Mouse (Mus musculus) limb, embryonic 10.5 days (tissue): Measurements from ENCODE around the gene Fam184a. TPM values are rescaled to one million over a fixed set of nuclear protein-coding genes. Genes with fewer than 3 reads are reported as not detected.

Source experiments
- DNase-seq: peaks from one replicate; pipeline ENCODE4 v3.0.0-alpha.2; 2017; ENCODE audit warnings: low spot score
- H3K27ac ChIP-seq: fragments of 300-500 bp; sonication (generic); 2 replicates; pipeline ENCODE4 v1.5.1; 2016; ENCODE audit warnings: mild to moderate bottlenecking
- H3K27me3 ChIP-seq: fragments of 300-500 bp; sonication (generic); 2 replicates; pipeline ENCODE4 v1.6.1; 2016; ENCODE audit warnings: low read depth, mild to moderate bottlenecking; ENCODE audit not compliant: poor library complexity, severe bottlenecking
- H3K36me3 ChIP-seq: fragments of 300-500 bp; sonication (generic); 2 replicates; pipeline ENCODE4 v1.6.1; 2016; ENCODE audit warnings: mild to moderate bottlenecking, moderate library complexity
- H3K4me1 ChIP-seq: fragments of 300-500 bp; sonication (generic); 2 replicates; pipeline ENCODE4 v1.6.1; 2016
- H3K4me3 ChIP-seq: fragments of 300-500 bp; sonication (generic); 2 replicates; pipeline ENCODE4 v1.5.1; 2016; ENCODE audit warnings: mild to moderate bottlenecking, moderate library complexity
- H3K9me3 ChIP-seq: fragments of 300-500 bp; sonication (generic); replicated peaks from 2 replicates; pipeline ENCODE4 v1.6.1; 2016; ENCODE audit warnings: mild to moderate bottlenecking
- WGBS: fragments of 180-500 bp; shearing (Covaris S2); methylation state at CpG from one replicate; pipeline ENCODE4 v1.1.7; 2016; 5-methylcytosine and 5-hydroxymethylcytosine counted together
- polyA plus RNA-seq: library from polyadenylated mRNA; unstranded; fragments of >200 nt; fragmentation: Nextera tagmentation; extraction: Ambion mirVana; gene quantifications from 2 replicates; pipeline ENCODE4 v1.2.1, GENCODE M21; 2016

Fam184a gene
- polyA plus RNA-seq, 1 experiment from 2014 or later = 2.9 TPM

- peaks cover 84% of the 10 kb centered on the region for H3K36me3 ChIP-seq
- H3K27me3 ChIP-seq = no peaks in the 10 kb centered on the region
- no peaks in the 10 kb centered on the region for H3K9me3 ChIP-seq
- DNase-seq = no peak
- no peak overlapping the region for H3K27ac ChIP-seq
- H3K4me1 ChIP-seq = no peaks in the 10 kb centered on the region
- H3K4me3 ChIP-seq = no peak overlapping the region
- 83% methylated on average over 1 of the region's 1 CpGs for WGBS
These were observed 137.0 kb downstream of the Fam184a start for GRCm38 (mm10) chr10:53613955-53614354.

DNA sequence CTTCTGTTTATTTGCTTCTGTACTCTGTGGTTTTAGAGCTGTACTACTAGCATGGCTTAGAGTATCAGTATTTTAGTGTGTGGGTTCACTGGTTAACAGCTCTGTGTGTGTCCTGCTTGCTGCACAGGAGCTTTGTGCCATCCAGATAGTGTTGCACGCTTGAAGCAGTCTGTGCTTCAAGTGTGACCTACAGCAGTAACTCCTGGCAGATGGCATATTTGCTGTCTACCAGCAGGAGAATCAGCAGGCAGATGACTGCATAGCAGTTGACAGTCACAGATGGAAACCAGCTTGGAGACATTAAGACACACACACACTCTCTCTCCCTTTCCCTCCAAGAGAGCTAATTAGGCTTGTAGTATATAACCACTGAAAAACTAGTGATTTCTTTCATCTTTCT, 138.8 kb downstream of the Fam184a start:
- no peaks in the 10 kb centered on the region for H3K9me3 ChIP-seq
- no peaks in the 10 kb centered on the region for H3K4me1 ChIP-seq
- peaks cover 96% of the 10 kb centered on the region for H3K36me3 ChIP-seq
- H3K27me3 ChIP-seq = no peaks in the 10 kb centered on the region
- no peak overlapping the region for H3K4me3 ChIP-seq
- DNase-seq = no peak
- 85% methylated on average over 1 of the region's 1 CpGs for WGBS
- H3K27ac ChIP-seq = no peak overlapping the region

DNA sequence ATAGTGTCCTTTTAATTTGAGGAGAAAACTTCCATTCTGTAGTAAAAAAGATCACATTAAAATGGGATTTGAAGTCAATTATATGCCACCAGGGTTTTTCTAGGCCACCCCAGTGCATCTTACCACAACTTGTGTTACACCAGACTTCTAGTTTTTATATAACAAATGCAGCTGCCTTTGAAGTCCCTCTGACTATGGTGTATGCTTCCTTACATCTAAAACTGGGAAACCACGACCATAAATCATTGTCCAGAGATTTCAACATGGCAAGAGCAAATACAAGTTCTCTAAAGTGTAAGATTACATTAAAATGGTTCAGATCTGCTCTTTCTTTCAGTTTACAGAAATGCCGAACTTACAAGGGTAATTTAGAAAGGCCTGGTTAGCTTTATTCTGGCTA, 142.6 kb downstream of the Fam184a start:
- H3K9me3 ChIP-seq = no peaks in the 10 kb centered on the region
- 83% methylated on average over 2 of the region's 2 CpGs for WGBS
- no peak for DNase-seq
- H3K4me3 ChIP-seq = no peak overlapping the region
- no peaks in the 10 kb centered on the region for H3K27me3 ChIP-seq
- H3K27ac ChIP-seq = no peak overlapping the region
- H3K4me1 ChIP-seq = no peaks in the 10 kb centered on the region
- peaks cover 99% of the 10 kb centered on the region for H3K36me3 ChIP-seq

DNA sequence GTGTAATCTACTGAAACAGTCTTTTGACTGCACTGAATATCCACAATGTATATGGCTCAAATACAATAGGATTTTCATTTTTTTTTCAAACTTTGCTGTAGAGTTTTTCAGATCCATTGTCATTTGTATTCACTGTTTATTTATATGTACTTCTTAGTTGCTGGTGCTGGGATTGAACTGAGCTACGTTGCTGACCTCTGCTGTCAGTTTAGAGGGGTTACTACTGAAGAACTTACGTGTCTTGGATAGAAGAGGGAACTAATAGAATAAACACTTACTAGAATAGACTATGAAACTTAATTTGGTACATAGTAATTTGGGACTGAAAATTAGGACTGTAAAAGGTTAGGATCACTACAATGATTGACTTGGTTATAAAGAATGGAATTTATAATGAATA, 145.6 kb downstream of the Fam184a start:
- H3K9me3 ChIP-seq = no peaks in the 10 kb centered on the region
- no peaks in the 10 kb centered on the region for H3K27me3 ChIP-seq
- H3K4me1 ChIP-seq = no peaks in the 10 kb centered on the region
- no peak overlapping the region for H3K4me3 ChIP-seq
- DNase-seq = no peak
- peaks cover 99% of the 10 kb centered on the region for H3K36me3 ChIP-seq
- WGBS = 83% methylated on average over 2 of the region's 2 CpGs
- no peak overlapping the region for H3K27ac ChIP-seq

DNA sequence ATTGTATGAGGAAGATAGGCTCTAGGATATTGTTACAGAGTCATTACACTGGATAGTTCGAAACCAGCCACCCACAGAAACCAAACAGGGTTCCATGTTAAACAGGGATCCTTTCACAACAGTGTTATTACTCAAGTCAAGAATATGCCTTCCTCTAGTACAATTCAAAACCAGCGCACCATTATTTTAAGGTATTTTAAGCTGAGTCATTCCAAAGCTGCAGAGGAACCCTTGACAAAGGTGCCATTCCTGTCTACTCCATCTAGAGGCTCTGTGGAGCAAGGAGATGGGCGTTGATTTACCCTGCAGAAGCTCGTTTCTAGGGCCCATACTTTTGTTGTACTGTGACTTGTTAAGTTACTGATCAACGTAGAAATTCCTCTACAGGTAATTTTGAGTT, 152.1 kb downstream of the Fam184a start:
- 65% methylated on average over 5 of the region's 5 CpGs for WGBS
- DNase-seq = no peak

GRCm38 (mm10) chr10:53597121-53597881, 153.6 kb downstream of the Fam184a start:
- peak; percentile 69 for DNase-seq
- Histone ChIP-seq H3K9me3 (no peaks in the 10 kb centered on the region), H3K4me3 (peak overlapping the region; percentile 89), H3K4me1 (peaks cover 24% of the 10 kb centered on the region), H3K36me3 (peaks cover 29% of the 10 kb centered on the region), H3K27me3 (no peaks in the 10 kb centered on the region), H3K27ac (peak overlapping the region; percentile 99)
- WGBS = under 1% methylated on average over 89 of the region's 99 CpGs

More for the DNA sequence above, 152.1 kb downstream of the Fam184a start:
- H3K27me3 ChIP-seq = no peaks in the 10 kb centered on the region
- no peak overlapping the region for H3K27ac ChIP-seq
- peaks cover 24% of the 10 kb centered on the region for H3K4me1 ChIP-seq
- no peaks in the 10 kb centered on the region for H3K9me3 ChIP-seq
- peak overlapping the region; percentile 89 for H3K4me3 ChIP-seq
- H3K36me3 ChIP-seq = peaks cover 44% of the 10 kb centered on the region

DNA sequence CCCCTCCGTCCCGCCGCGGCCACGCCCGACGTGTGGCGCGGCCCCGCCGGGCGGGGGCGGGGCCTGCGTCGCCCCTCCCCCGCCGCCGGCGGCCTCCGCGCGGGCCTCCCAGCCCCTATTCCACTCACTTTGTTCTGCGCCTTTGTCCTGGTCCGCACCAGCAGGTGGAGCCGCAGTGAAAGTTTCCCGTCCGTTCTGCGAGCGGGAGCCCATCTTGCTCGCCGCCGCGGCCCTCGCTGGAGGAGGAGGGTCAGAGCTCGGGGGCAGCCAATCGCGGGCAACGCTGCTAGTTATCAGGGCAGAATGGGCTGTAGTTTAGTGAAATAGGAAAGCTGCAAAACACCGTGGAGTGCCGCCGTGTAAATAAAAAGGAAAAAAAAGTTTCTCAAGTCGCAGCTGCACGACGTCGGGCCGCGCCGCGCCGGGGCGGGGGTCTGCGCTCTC, 154.2 kb downstream of the Fam184a start, which contains the start of gene Asf1a:
TSS of gene Asf1a (plus strand) at position 81 of the 444 bp plus-strand sequence.
- peak; percentile 95 for DNase-seq
- H3K4me1 ChIP-seq = peaks cover 24% of the 10 kb centered on the region
- H3K36me3 ChIP-seq = peaks cover 23% of the 10 kb centered on the region
- H3K27me3 ChIP-seq = no peaks in the 10 kb centered on the region
- under 1% methylated on average over 52 of the region's 52 CpGs for WGBS
- H3K9me3 ChIP-seq = no peaks in the 10 kb centered on the region
- peak within 1 kb of the TSS; percentile 89 for H3K4me3 ChIP-seq
- H3K27ac ChIP-seq = peak within 1 kb of the TSS; percentile 99

GRCm38 (mm10) chr10:53595744-53596676, 154.9 kb downstream of the Fam184a start:
- Histone ChIP-seq H3K4me1 (peaks cover 24% of the 10 kb centered on the region), H3K9me3 (no peaks in the 10 kb centered on the region), H3K27me3 (no peaks in the 10 kb centered on the region), H3K27ac (peak overlapping the region; percentile 99), H3K4me3 (peak overlapping the region; percentile 89), H3K36me3 (peaks cover 16% of the 10 kb centered on the region)
- no peak for DNase-seq
- 7% methylated on average over 26 of the region's 27 CpGs for WGBS

DNA sequence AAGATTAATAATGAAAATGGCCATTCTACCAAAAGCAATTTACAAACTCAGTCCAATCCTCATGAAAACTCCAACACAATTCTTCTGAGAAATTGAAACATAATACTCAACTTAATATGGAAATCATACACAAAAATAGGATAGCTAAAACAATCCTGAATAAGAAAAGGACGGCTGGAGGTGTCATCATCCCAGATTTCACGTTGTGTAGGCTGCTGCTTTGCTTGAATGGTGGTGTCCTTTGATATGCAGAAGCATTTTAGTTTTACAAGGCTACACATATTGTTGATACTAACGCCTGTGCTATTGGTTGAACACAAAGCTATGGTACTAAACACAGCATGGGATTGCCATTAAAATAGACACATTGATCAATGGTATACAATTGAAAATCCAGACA, 165.1 kb downstream of the Fam184a start:
- Histone ChIP-seq H3K4me1 (peaks cover 5% of the 10 kb centered on the region), H3K4me3 (no peak overlapping the region), H3K9me3 (no peaks in the 10 kb centered on the region), H3K27ac (no peak overlapping the region), H3K36me3 (no peaks in the 10 kb centered on the region), H3K27me3 (no peaks in the 10 kb centered on the region)
- no peak for DNase-seq
- WGBS = 81% methylated on average over 3 of the region's 3 CpGs

Other genes with a start within 250 kb of the Fam184a start
- 176 and 177 TPM in 2 replicates for gene Asf1a, start 154.4 kb downstream of the Fam184a start, polyA plus RNA-seq
- 12.5 and 14.7 TPM in 2 replicates for gene Mcm9, start 120.7 kb downstream of the Fam184a start, polyA plus RNA-seq